Mouse (Mus musculus): ENCODE results near the gene Rtn2.

GRCm38 (mm10) chr7:19255395-19255794, 27.0 kb upstream of the Rtn2 start:
- TF ChIP-seq POLR2A (IDR thresholded peaks at IDR 0.05; ENCODE audit: borderline replicate concordance, extremely low read depth, insufficient read depth, insufficient read length, poor library complexity, severe bottlenecking) (no peak), CTCF (IDR thresholded peaks at IDR 0.05; ENCODE audit: borderline replicate concordance, extremely low read depth, insufficient read depth, insufficient read length) (no peak)

Data from brain, embryonic 14.5 days (tissue).